Mouse (Mus musculus) liver, adult 2 months (tissue): ENCODE data around the gene Tmem72.

Source experiments
- CTCF ChIP-seq: fragments of 200-500 bp; IDR thresholded peaks from 2 replicates; pipeline ENCODE4 v1.5.1; 2011; ENCODE audit warnings: low read depth, low read length, control low read depth
- POLR2A ChIP-seq: fragments of 200-500 bp; IDR thresholded peaks from 2 replicates; pipeline ENCODE4 v1.6.1; 2011; ENCODE audit warnings: low read length, control low read depth; ENCODE audit not compliant: insufficient read depth; ENCODE audit errors: extremely low read depth

- no peak for TF ChIP-seq CTCF
- TF ChIP-seq POLR2A: no peak
Observed at GRCm38 (mm10) chr6:116644335-116644734, 72.4 kb downstream of the Tmem72 start.
